Mouse (Mus musculus) lung, adult 2 months (tissue): Measurements from ENCODE around the gene Vgll2.

ENCODE experiments used
- CTCF ChIP-seq: fragments of 200-500 bp; IDR thresholded peaks from 2 replicates; pipeline ENCODE4 v1.5.1; 2011; ENCODE audit warnings: mild to moderate bottlenecking, low read length, control low read depth; ENCODE audit not compliant: insufficient read depth
- POLR2A ChIP-seq: fragments of 200-500 bp; IDR thresholded peaks from 2 replicates; pipeline ENCODE4 v1.6.1; 2011; ENCODE audit warnings: low read depth, mild to moderate bottlenecking, control low read depth, low read length, borderline replicate concordance; ENCODE audit errors: extremely low read depth

DNA sequence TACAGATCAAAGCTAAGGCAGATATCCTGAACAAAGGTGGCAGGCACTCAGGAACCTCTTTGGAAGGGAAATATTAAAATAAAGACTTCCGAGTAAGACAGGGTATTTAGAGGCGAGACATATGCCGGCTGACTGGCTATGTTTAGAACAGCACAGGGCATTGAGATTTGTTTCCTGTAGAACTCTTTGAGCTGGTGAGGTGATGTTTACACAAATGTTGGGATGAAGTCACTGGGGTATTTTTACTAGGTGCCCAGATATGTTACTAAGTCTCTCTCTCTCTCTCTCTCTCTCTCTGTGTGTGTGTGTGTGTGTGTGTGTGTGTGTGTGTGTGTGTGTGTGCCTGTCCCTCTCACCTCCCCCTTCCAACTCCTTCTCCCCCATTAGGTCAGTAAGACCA is 26.0 kb downstream of the Vgll2 start:
- TF ChIP-seq CTCF = no peak
- TF ChIP-seq POLR2A = no peak
